Mouse (Mus musculus) frontal cortex, postnatal 25 days (tissue): ENCODE data around the gene Olfr522.
A peak's percentile ranks its signal among the peaks of the same experiment; 100 is the strongest.

ENCODE experiments used
- DNase-seq, 2 experiments: peaks; one replicate each; pipeline ENCODE4 v3.0.0; 2022; ENCODE audit warnings: low spot score in 2 of 2

The Olfr522 gene

GRCm38 (mm10) chr7:140164664-140165063 lies at the start of gene Olfr522:
Gene Olfr522 (minus strand): TSS chr7:140164764.
- DNase-seq, result no peak

GRCm38 (mm10) chr7:140213841-140214240 lies 49.3 kb upstream of the Olfr522 start:
- no peak for DNase-seq

GRCm38 (mm10) chr7:140208677-140209076 lies 44.1 kb upstream of the Olfr522 start:
- DNase-seq, result no peak

GRCm38 (mm10) chr7:140208153-140208552 lies 43.6 kb upstream of the Olfr522 start:
- DNase-seq, result no peak

GRCm38 (mm10) chr7:140206904-140207303 lies 42.3 kb upstream of the Olfr522 start:
- DNase-seq, result no peak

- no peak for DNase-seq
Measured at GRCm38 (mm10) chr7:140205864-140206263, 41.3 kb upstream of the Olfr522 start, which contains the start of gene Olfr524. Gene Olfr524 (minus strand): TSS chr7:140205964.

GRCm38 (mm10) chr7:140201090-140201489 lies 36.5 kb upstream of the Olfr522 start:
- no peak for DNase-seq

- DNase-seq, result no peak
Measured at GRCm38 (mm10) chr7:140196002-140196401, 31.4 kb upstream of the Olfr522 start.

- no peak for DNase-seq
Measured at GRCm38 (mm10) chr7:140194031-140194430, 29.5 kb upstream of the Olfr522 start.

GRCm38 (mm10) chr7:140192851-140193250 lies 28.3 kb upstream of the Olfr522 start:
- no peak for DNase-seq

- no peak for DNase-seq
Measured at GRCm38 (mm10) chr7:140192445-140192844, 27.9 kb upstream of the Olfr522 start.

GRCm38 (mm10) chr7:140190435-140190834 lies 25.9 kb upstream of the Olfr522 start:
- DNase-seq, result no peak

- DNase-seq, result no peak
Measured at GRCm38 (mm10) chr7:140188391-140189328, 24.1 kb upstream of the Olfr522 start.

- no peak for DNase-seq
Measured at GRCm38 (mm10) chr7:140187721-140188390, 23.3 kb upstream of the Olfr522 start.

GRCm38 (mm10) chr7:140186646-140187620 lies 22.4 kb upstream of the Olfr522 start:
- peak in 1 of 2 experiments; percentile 22 for DNase-seq

GRCm38 (mm10) chr7:140184206-140184605 lies 19.6 kb upstream of the Olfr522 start:
- no peak for DNase-seq

- DNase-seq, result no peak
Measured at GRCm38 (mm10) chr7:140180692-140181091, 16.1 kb upstream of the Olfr522 start.

GRCm38 (mm10) chr7:140179176-140179575 lies 14.6 kb upstream of the Olfr522 start:
- DNase-seq, result no peak

GRCm38 (mm10) chr7:140172936-140173335 lies 8.4 kb upstream of the Olfr522 start, which contains the start of gene Olfr523:
Gene Olfr523 (plus strand): TSS chr7:140173217.
- no peak for DNase-seq

GRCm38 (mm10) chr7:140170863-140171262 lies 6.3 kb upstream of the Olfr522 start:
- DNase-seq, result no peak

GRCm38 (mm10) chr7:140169386-140169785 lies 4.8 kb upstream of the Olfr522 start:
- DNase-seq, result no peak
